Mouse (Mus musculus): Measurements from ENCODE around the gene Gpc5.
A peak's percentile ranks its signal among the peaks of the same experiment; 100 is the strongest.

The Gpc5 gene

GRCm38 (mm10) chr14:116415511-116415910 lies 1323.5 kb downstream of the Gpc5 start:
- DNase-seq: no peak

- no peak for DNase-seq
Measured at GRCm38 (mm10) chr14:116448219-116448618, 1356.2 kb downstream of the Gpc5 start.

- DNase-seq: no peak
Measured at GRCm38 (mm10) chr14:116453356-116453755, 1361.3 kb downstream of the Gpc5 start.

- no peak for DNase-seq
Measured at GRCm38 (mm10) chr14:116456211-116456610, 1364.2 kb downstream of the Gpc5 start.

- no peak for DNase-seq
Measured at GRCm38 (mm10) chr14:116473378-116474179, 1381.6 kb downstream of the Gpc5 start.

GRCm38 (mm10) chr14:116494285-116494850 lies 1402.4 kb downstream of the Gpc5 start:
- no peak for DNase-seq

GRCm38 (mm10) chr14:116538216-116538615 lies 1446.2 kb downstream of the Gpc5 start:
- DNase-seq: no peak

GRCm38 (mm10) chr14:116543746-116544145 lies 1451.7 kb downstream of the Gpc5 start:
- DNase-seq: no peak

- no peak for DNase-seq
Measured at GRCm38 (mm10) chr14:116551401-116551800, 1459.4 kb downstream of the Gpc5 start.

- DNase-seq: peak; percentile 34
Measured at GRCm38 (mm10) chr14:116553316-116553715, 1461.3 kb downstream of the Gpc5 start.

GRCm38 (mm10) chr14:116558141-116558800 lies 1466.3 kb downstream of the Gpc5 start:
- DNase-seq: no peak

GRCm38 (mm10) chr14:116559990-116560389 lies 1468.0 kb downstream of the Gpc5 start:
- peak; percentile 52 for DNase-seq
